Mouse (Mus musculus): ENCODE results near the gene Tada2b.

- TF ChIP-seq CHD2 (IDR thresholded peaks at IDR 0.05; ENCODE audit: low read depth, low read length) (no peak), HCFC1 (IDR thresholded peaks at IDR 0.05; ENCODE audit: borderline replicate concordance, insufficient read depth, low read length) (no peak), MAFK (IDR thresholded peaks at IDR 0.05; ENCODE audit: insufficient read depth, low read depth, low read length) (no peak), ZNF384 (IDR thresholded peaks at IDR 0.05; ENCODE audit: low read depth, low read length) (no peak), ZC3H11A (IDR thresholded peaks at IDR 0.05; ENCODE audit: borderline replicate concordance, low read depth, low read length) (no peak)
These were observed 39.2 kb upstream of the Tada2b start for GRCm38 (mm10) chr5:36523219-36523703.
